Mouse (Mus musculus) thymus, adult 2 months (tissue): Measurements from ENCODE around the gene Tenm4.

Experiments used
- CTCF ChIP-seq: fragments of 200-500 bp; IDR thresholded peaks from 2 replicates; pipeline ENCODE4 v1.5.1; 2012; ENCODE audit warnings: mild to moderate bottlenecking, control low read depth, low read length, moderate library complexity, borderline replicate concordance; ENCODE audit not compliant: control insufficient read depth, poor library complexity, insufficient read depth; ENCODE audit errors: extremely low read depth
- POLR2A ChIP-seq: fragments of 200-500 bp; IDR thresholded peaks from 2 replicates; pipeline ENCODE4 v1.6.1; 2012; ENCODE audit warnings: mild to moderate bottlenecking, low read length, control low read depth, moderate library complexity; ENCODE audit not compliant: control insufficient read depth, poor library complexity, insufficient read depth; ENCODE audit errors: extremely low read depth

- TF ChIP-seq CTCF (no peak), POLR2A (no peak)
These were observed 614.8 kb downstream of the Tenm4 start for GRCm38 (mm10) chr7:96785808-96786207.
